Mouse (Mus musculus) c-Kit-positive CD71-negative TER-119-negative erythroid progenitor cells, embryonic 14.5 days (primary cell): ENCODE measurements around the gene Zmynd10.

Experiments used
- DNase-seq: peaks from one replicate; pipeline ENCODE4 v3.0.0-alpha.2; 2013; ENCODE audit warnings: low read depth

Gene Zmynd10

GRCm38 (mm10) chr9:107540420-107540819, 6.7 kb upstream of the Zmynd10 start:
- no peak for DNase-seq

GRCm38 (mm10) chr9:107541005-107541404, 6.1 kb upstream of the Zmynd10 start:
- DNase-seq = no peak

- peak; percentile 92 for DNase-seq
Observed at GRCm38 (mm10) chr9:107541474-107542351, 5.4 kb upstream of the Zmynd10 start, which contains the start of the genes Cyb561d2 and Nprl2. Cyb561d2 (minus strand) TSS chr9:107542193. Nprl2 (plus strand) TSS chr9:107542226.

GRCm38 (mm10) chr9:107542352-107542686, 4.8 kb upstream of the Zmynd10 start:
- DNase-seq = no peak

GRCm38 (mm10) chr9:107542721-107543120, 4.4 kb upstream of the Zmynd10 start:
- DNase-seq = no peak

- no peak for DNase-seq
Observed at GRCm38 (mm10) chr9:107543299-107543698, 3.8 kb upstream of the Zmynd10 start.

- no peak for DNase-seq
Observed at GRCm38 (mm10) chr9:107544196-107544700, 2.9 kb upstream of the Zmynd10 start.

GRCm38 (mm10) chr9:107544729-107545128, 2.4 kb upstream of the Zmynd10 start:
- DNase-seq = no peak

- no peak for DNase-seq
Observed at GRCm38 (mm10) chr9:107545199-107545598, 1.9 kb upstream of the Zmynd10 start.

- no peak for DNase-seq
Observed at GRCm38 (mm10) chr9:107545602-107546001, 1.5 kb upstream of the Zmynd10 start.

GRCm38 (mm10) chr9:107547957-107548356, 859 bp downstream of the Zmynd10 start:
- DNase-seq = no peak

GRCm38 (mm10) chr9:107548820-107549219, 1.7 kb downstream of the Zmynd10 start:
- DNase-seq = no peak

- DNase-seq = no peak
Observed at GRCm38 (mm10) chr9:107549297-107550074, 2.4 kb downstream of the Zmynd10 start.

- no peak for DNase-seq
Observed at GRCm38 (mm10) chr9:107550491-107551116, 3.5 kb downstream of the Zmynd10 start.

GRCm38 (mm10) chr9:107551117-107551889, 4.2 kb downstream of the Zmynd10 start, which contains the start of gene Rassf1:
Rassf1 (plus strand) TSS chr9:107551555.
- no peak for DNase-seq

- DNase-seq = no peak
Observed at GRCm38 (mm10) chr9:107551890-107552355, 4.8 kb downstream of the Zmynd10 start.

- no peak for DNase-seq
Observed at GRCm38 (mm10) chr9:107552690-107553393, 5.7 kb downstream of the Zmynd10 start.

- DNase-seq = no peak
Observed at GRCm38 (mm10) chr9:107553541-107554318, 6.6 kb downstream of the Zmynd10 start.

- peak; percentile 94 for DNase-seq
Observed at GRCm38 (mm10) chr9:107554319-107554825, 7.3 kb downstream of the Zmynd10 start.

- no peak for DNase-seq
Observed at GRCm38 (mm10) chr9:107555031-107555457, 7.9 kb downstream of the Zmynd10 start.
